Mouse (Mus musculus) liver, adult 2 months (tissue): ENCODE data around the gene Nfkb1.

Experiments
- CTCF ChIP-seq: fragments of 200-500 bp; IDR thresholded peaks from 2 replicates; pipeline ENCODE4 v1.5.1; 2011; ENCODE audit warnings: low read depth, low read length, control low read depth
- POLR2A ChIP-seq: fragments of 200-500 bp; IDR thresholded peaks from 2 replicates; pipeline ENCODE4 v1.6.1; 2011; ENCODE audit warnings: low read length, control low read depth; ENCODE audit not compliant: insufficient read depth; ENCODE audit errors: extremely low read depth

DNA sequence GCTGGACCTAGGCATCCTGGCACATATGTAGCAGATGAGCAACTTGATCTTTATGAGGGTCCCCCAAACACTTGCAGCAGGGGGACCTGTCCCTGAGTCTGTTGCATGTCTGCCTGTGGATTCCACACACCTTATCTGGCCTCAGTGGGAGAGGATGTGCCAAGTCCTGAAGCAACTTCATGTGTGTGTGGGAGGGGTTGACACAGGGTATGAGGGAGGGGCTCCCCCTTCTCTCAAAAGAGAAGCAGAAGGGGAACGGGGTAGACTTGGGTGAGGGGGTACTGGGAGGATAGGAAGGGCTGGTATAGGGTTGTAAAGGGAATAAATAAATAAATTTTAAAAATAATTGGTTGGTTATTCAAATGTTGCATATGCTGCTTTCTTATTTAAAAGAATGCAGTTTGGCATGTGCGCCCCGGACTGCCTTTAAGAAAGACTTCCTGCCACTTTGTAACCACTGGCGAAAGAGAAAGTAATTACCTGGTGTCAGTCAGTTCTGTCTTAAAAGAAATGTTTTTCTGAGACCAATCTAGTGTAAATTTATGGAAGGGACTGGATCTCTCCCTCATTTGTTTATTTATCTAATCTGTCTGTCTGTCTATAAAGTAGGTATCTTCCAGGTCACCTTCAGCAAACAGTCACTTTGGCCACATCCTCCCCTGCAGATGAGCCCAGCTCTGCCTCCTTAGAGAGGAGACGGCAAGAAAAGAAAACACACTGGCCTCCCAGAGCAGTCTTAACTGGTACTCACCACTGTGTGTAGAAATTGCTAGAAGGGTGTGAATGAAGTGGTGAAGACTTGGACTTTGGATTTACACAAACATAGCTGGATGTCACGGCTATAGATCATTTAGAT lies 27.2 kb upstream of the Nfkb1 start:
- TF ChIP-seq CTCF, result no peak
- TF ChIP-seq POLR2A, result no peak
